Mouse (Mus musculus): ENCODE data around the gene Fkbp15.
A peak's percentile ranks its signal among the peaks of the same experiment; 100 is the strongest.

The Fkbp15 gene

DNA sequence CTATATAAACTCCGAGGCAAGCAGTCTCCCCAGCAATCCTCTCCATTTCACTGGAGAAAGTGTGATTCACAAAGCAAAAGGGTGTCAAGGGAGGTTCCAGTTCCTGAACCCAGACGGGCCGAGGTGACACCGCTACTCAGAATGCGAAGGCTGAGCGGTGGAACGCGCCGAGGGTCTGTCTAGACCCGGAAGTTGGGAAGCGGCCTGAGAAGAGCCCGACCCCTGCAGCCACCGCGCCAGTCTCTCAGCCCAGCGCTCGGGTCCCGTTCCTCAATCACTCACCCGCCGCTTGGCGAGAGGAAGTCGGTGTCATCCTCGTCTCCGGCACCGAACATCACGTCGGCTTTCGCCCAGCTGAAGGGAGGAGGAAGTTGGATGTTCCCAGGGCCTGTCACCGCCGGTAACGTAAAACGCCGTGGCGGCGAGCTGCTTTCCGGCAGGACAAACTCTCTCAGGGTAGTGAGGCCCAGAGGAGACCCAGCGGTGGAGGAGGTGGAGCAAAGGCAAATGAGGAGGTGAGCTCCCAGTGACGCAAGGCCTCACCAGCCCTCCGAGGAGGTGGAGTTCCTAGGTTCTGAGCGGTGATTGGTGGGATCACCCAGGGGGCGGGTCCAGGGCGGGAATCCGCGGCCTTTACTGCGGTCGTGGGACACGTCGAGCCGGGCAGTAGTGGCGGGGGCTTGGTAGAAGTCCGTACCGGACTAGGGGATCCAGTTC, at the start of gene Fkbp15, which contains the start of gene Slc31a1:
Fkbp15 (minus strand) TSS at position 461 of the 717 bp plus-strand sequence.
Slc31a1 (plus strand) TSS at position 640 of the 717 bp plus-strand sequence.
- peak; percentile 99 for DNase-seq (ENCODE audit: extremely low read depth, insufficient read length, low spot score)

GRCm38 (mm10) chr4:62409615-62410014, 49.3 kb upstream of the Fkbp15 start:
- no peak for DNase-seq (ENCODE audit: extremely low read depth, insufficient read length, low spot score)

DNA sequence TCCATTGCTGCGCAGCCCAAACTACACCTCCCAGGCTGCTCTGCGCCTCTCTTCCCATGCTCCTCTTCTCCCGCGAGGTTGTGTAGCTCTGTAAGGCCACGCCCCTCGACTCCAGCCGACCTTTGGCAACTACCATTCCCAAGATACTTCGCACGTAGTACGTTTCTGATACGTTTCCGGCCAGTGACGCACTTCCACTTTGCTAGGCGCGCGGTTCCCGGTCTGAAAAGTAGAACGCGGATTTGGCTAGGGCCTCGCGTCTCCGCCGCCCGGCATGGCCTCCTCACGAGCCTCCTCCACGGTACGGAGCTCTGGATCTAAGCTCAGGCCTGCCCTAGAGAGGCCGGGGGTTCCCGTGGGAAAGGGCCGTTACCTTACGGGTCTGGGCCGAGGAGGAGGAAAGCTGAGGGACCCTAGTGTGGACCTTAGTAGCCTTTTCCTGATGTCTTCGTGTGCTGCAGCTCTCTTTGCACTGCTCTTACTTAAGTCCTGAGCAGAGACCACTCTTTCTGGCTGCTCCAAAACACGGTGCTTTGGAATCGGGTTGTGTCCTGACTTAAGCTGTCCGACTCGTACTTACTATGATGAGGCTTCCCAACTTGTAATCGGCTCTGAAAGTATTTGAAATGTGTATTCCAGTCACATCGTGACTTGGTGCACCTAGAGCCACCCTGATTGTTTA, 48.4 kb upstream of the Fkbp15 start, which contains the start of the genes Cdc26 and Prpf4:
Cdc26 (minus strand) TSS at position 42 of the 682 bp plus-strand sequence.
Prpf4 (plus strand) TSS at position 197 of the 682 bp plus-strand sequence.
- DNase-seq (ENCODE audit: extremely low read depth, insufficient read length, low spot score) = peak; percentile 93

DNA sequence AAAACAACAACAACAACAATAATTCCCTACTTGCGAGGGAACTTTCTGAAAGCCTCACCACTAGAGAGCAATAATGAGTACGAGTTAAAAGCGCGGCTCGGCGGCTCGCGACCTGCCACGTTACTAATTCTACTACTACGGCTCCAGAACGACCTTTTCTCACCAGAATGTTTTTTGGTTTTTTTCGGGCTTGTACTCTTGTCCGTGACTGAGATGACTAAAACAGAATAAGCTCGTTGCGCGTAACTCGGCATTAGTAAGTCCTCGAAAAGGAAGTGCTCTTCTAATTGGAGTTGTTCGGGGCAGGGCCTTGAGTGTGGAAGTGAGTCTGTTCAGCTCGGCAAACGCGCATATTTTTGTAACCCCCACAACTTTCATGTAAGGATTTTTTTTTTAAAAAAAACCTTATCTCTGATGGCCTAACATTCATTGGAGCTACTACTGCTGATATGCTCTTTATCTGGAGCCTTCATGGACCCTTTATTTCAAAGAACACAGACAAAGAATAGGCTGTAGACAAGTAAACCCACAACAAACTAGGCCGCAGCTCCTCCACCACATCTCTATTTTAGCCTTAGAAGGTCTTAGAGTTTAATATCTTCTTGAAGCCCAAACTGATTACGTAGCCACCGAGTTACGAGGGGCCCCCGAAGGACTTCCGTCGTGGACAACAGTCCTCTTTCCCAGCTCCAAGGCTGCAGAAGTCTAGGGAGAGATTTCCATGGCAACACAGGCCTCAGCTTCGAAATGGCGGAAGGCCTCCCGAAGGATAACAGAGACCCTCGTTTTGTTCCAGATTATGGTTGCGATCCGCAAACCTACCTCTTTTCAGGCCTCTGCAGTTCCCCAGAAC, 47.6 kb upstream of the Fkbp15 start:
- peak; percentile 71 for DNase-seq (ENCODE audit: extremely low read depth, insufficient read length, low spot score)

GRCm38 (mm10) chr4:62406133-62406532, 45.8 kb upstream of the Fkbp15 start:
- no peak for DNase-seq (ENCODE audit: extremely low read depth, insufficient read length, low spot score)

GRCm38 (mm10) chr4:62398956-62399355, 38.6 kb upstream of the Fkbp15 start:
- DNase-seq (ENCODE audit: extremely low read depth, insufficient read length, low spot score) = peak; percentile 67

GRCm38 (mm10) chr4:62397616-62398365, 37.4 kb upstream of the Fkbp15 start:
- DNase-seq (ENCODE audit: extremely low read depth, insufficient read length, low spot score) = no peak

DNA sequence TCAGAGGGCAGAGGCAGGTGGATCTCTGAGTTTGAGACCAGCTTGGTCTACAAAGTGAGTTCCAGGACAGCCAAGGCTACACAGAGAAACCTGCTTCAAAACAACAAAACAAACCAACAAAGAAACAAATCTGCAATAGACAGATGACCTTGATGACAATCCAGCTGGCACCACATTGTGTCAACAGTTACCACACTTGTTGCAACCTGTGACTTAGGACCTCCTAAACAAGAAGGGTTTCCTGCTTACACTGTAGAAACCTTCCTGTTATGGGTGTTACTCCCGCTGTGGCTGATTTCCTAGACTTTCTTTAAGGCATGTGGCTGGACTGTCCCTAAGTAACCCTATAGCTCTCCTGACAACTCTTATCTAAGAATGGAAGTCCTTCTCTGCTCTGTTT, 35.5 kb upstream of the Fkbp15 start:
- DNase-seq (ENCODE audit: extremely low read depth, insufficient read length, low spot score) = no peak

- DNase-seq (ENCODE audit: extremely low read depth, insufficient read length, low spot score) = no peak
Observed at GRCm38 (mm10) chr4:62393459-62393858, 33.1 kb upstream of the Fkbp15 start.

DNA sequence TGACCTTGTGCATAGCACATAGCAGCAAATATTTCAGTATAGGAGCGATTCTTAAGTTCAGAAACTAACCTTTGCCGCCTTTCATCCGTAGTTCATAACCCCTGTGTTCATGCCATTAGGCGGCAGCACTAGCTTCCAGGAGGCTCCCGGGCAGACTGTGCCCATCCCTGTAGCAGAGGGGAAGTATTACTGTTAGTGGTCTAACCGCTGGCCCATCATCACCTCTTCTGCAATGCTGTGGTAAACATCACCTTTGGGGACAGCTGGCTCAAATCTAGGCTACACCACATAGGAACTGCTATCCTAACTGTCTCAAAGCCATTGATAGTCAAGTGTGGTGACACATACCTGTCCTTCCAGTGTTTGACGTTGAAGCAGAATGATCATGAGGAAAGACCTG, 31.5 kb upstream of the Fkbp15 start:
- no peak for DNase-seq (ENCODE audit: extremely low read depth, insufficient read length, low spot score)

GRCm38 (mm10) chr4:62389592-62390512, 29.5 kb upstream of the Fkbp15 start:
- DNase-seq (ENCODE audit: extremely low read depth, insufficient read length, low spot score) = no peak

DNA sequence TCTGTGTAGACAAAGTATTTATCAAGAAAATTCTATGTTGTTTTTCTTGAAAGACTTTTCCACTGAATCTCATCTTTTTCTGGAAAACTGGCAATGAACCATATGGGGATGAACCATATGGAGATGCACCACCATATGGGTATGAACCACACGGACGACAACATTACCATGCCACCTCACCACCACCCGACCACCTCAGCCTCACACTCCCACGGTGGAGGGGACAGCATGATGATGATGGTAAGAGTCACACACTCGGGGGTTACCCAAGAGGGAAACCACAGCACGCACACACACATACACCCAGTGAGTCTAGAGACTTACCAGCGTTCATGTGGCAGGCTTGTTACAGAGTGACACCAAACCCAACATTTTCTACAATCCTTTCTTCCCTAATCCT, 25.1 kb upstream of the Fkbp15 start:
- DNase-seq (ENCODE audit: extremely low read depth, insufficient read length, low spot score) = no peak

DNA sequence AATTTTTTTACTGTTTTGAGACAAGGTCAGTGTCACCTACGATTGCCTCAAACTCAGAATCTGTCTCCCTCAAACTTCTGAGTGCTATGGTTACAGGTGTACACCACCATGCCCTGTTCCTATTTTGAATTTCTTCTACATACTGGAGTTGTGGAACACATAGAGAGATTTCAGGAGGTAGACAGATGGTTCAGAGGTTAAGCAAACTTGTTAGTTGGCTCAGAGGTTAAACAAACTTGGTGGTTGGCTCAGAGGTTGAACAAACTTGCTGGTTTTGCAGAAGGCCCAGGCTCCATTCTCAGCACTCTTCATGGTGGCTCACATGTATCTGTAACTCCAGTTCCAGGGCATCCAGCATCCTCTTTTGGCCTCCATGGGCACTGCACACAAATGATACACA, 23.8 kb upstream of the Fkbp15 start:
- no peak for DNase-seq (ENCODE audit: extremely low read depth, insufficient read length, low spot score)

DNA sequence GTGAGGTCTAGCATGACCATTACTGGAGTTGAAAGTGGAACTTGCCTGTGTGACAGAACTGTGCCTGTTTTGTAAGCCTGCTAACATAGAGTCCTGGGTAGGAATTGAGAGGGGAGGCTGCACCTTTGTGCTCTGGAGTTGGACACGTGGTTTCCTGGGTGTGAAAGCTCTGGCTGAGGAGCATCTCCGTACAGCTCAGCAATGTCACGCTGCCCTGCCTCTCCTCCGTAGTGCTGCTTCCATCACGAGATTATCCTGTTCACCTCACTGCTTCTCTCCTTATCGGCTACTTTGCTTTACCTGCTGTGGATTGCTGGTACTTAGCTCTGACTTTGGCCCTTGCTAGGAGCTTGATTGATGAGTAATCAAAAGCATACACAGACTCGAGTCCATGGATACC, 23.4 kb upstream of the Fkbp15 start:
- DNase-seq (ENCODE audit: extremely low read depth, insufficient read length, low spot score) = no peak

- no peak for DNase-seq (ENCODE audit: extremely low read depth, insufficient read length, low spot score)
Observed at GRCm38 (mm10) chr4:62383207-62383606, 22.9 kb upstream of the Fkbp15 start.

DNA sequence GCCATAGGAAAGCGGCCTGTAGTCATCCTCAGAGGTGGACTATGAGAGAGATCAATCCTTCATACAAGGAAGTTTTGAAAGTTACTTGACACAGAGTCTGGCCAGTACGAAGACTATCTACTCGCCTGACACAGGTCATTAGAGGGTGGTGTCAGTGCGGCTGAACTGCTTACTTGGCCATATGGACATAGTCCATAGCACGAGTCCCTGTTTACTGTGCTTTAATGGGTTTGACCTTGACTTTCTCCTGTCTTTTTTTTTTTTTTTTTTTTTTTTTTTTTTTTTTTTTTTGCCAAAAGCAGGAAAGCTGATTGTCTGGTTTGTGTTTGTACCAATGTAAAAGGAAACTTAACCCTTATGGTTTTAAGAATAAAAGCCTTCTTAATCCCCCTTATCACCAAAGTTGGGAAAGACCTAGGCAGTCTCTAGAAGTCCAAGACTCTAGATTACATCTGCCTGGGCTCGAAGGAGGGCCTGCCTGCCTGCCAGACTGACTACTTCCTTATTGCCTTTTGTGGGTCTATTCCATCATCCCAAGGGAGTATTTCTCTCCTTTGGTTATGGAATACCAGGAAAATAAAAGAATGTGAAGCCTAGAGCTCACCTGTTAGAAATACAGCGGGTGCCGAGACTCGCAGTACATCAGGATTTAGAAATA, 19.5 kb upstream of the Fkbp15 start:
- no peak for DNase-seq (ENCODE audit: extremely low read depth, insufficient read length, low spot score)

- DNase-seq (ENCODE audit: extremely low read depth, insufficient read length, low spot score) = no peak
Observed at GRCm38 (mm10) chr4:62376123-62376522, 15.8 kb upstream of the Fkbp15 start.

- no peak for DNase-seq (ENCODE audit: extremely low read depth, insufficient read length, low spot score)
Observed at GRCm38 (mm10) chr4:62374342-62374741, 14.0 kb upstream of the Fkbp15 start.

- no peak for DNase-seq (ENCODE audit: extremely low read depth, insufficient read length, low spot score)
Observed at GRCm38 (mm10) chr4:62373668-62374067, 13.3 kb upstream of the Fkbp15 start.

Data from 3134 (cell line).